Mouse (Mus musculus) heart, postnatal 10 days (tissue): ENCODE data around the gene A730015C16Rik. TPM values are rescaled to one million over a fixed set of nuclear protein-coding genes. Genes with fewer than 3 reads are reported as not detected.

ENCODE experiments used
- DNase-seq, 2 experiments: peaks; one replicate each; pipeline ENCODE4 v3.0.0; 2021
- intact Hi-C: fragments of 180-260 bp; cut with DNase I; formaldehyde crosslinking; loops from one replicate; pipeline ENCODE4 v1.15.1; 2025
- total RNA-seq, 2 experiments: library from RNA; stranded (reverse); gene quantifications; 2 replicates each; pipeline ENCODE4 v1.2.3; 2021

The A730015C16Rik gene
- total RNA-seq, result not detected

GRCm38 (mm10) chr4:108848505-108848848 lies at the start of gene A730015C16Rik:
A730015C16Rik (minus strand) TSS chr4:108848619.
- intact Hi-C loops, result no loop called here
- DNase-seq, result no peak

- no peak for DNase-seq
- intact Hi-C loops, result no loop called here
These were observed 42.5 kb upstream of the A730015C16Rik start for GRCm38 (mm10) chr4:108890876-108891275.

GRCm38 (mm10) chr4:108887456-108887855 lies 39.0 kb upstream of the A730015C16Rik start:
- intact Hi-C loops, result no loop called here

GRCm38 (mm10) chr4:108883815-108884214 lies 35.4 kb upstream of the A730015C16Rik start:
- DNase-seq, result no peak
- intact Hi-C loops, result no loop called here

More at GRCm38 (mm10) chr4:108887456-108887855, 39.0 kb upstream of the A730015C16Rik start:
- no peak for DNase-seq

DNA sequence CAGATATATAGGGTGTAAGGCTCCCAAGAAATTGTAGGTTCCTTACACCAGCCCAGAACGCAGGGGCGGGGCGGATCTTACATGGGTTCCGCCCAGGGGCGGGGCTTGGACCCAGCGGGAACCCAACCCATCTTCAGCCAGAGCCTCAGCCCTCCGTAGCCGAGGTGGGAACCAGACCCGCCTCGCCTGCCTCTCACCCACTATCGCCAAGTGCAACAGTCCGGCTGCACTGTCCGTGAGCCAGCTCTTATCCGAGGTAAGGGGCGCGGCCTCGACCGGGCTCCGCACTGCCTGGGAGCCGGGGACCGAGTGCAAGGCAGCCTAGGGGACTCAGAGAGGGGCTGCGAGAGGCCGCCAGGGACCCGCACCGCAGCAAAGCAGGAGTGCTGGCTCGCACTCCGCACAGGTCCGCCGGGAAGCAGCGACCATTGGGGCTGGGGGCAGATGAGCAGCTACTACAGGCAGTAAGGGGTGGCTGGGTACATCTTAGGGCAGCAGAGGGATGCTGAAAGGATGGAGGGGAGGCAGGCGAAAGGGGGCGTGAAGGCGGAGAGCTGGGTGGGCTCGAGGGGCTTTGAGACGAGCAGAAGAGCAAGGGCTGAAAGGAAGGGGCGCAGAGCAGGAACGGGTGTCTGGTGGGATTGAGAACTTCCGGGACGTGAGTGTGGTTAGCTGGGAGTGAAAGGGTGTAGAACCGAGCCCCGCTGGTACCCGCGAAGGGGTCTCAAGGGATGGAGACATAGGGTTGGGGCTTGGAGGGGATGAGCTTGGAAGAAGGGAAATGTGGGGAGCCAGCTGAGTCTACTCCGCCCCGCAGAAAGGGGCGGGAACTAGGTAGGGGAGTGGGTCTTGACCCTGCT lies 30.8 kb upstream of the A730015C16Rik start, which contains the start of gene Rab3b:
Rab3b (plus strand) TSS at position 101 of the 860 bp plus-strand sequence.
- intact Hi-C loops, result no loop called here
- peak; percentile 29 to 43 for DNase-seq

GRCm38 (mm10) chr4:108877901-108878300 lies 29.5 kb upstream of the A730015C16Rik start:
- intact Hi-C loops, result no loop called here
- DNase-seq, result no peak

DNA sequence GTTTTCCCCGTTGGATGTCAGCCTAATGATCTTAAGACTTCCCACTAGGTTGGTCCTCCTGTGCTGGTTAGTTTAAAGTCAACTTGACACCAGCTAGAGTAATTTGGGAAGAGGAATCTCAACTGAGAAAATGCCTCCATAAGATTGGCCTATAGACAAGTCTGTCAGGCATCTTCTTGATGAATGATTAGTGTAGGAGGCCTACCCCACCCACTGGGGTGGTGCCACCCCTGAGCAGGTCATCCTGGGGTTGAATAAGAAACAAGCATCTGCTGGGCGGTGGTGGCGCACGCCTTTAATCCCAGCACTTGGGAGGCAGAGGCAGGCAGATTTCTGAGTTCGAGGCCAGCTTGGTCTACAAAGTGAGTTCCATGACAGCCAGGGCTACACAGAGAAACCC lies 25.3 kb upstream of the A730015C16Rik start:
- intact Hi-C loops, result loop anchor here (5.0 kb wide), 1 partner anchor 294 kb away; no protein-coding TSS in a partner anchor
- DNase-seq, result no peak

DNA sequence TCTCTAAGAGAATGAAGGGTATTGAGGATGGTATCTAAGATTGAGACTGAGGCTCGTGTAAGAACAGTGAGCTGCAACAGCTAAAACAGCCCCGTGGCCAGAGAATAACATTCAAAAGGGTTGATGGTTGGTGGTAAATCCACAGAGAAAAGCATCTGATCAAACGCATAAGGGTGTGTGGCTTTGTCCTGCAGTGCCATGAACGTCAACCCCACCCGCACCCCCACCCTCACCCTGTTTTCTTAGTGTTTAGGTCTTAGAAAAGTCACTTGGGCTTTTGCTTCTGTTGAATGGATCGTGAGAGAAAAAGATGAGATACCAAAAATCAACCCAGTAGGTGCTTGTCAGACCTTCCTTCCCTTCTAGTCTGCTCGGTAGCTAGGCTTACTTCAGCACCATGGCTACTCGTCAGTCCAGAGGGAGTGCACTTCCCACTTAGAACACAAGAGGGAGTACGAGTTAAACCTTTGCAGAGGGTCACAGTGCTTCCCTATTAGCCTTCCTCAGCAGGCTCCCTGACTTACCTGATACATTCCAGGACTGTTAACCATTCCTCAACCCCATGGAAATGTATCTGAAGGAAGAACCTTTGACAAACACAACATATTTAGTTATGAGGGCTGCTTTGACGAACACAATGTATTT lies 21.4 kb upstream of the A730015C16Rik start:
- intact Hi-C loops, result loop anchor here (1.0 to 10.0 kb wide), 4 partner anchors 68 to 297 kb away; no protein-coding TSS in a partner anchor
- DNase-seq, result peak; percentile 89 to 94

DNA sequence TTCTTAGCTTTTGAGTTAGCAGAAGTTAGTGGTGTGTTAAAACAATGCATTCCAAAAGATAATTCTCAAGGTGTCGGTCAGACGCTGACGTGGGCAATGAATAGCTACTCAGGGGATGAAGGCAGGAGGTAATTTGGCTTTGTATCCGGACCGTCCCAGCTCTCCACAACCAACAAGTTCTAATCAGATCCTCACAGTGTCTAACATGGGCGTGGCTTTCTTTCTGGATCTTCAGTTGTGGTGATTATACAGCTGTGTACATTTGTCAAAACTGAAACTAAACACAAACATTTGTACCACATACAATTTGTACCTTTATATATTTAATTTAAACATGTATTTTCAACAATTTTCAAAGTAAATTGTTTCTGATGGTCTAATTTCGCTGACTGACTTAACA lies 18.4 kb upstream of the A730015C16Rik start:
- intact Hi-C loops, result loop anchor here (5.0 to 10.0 kb wide), 2 partner anchors 65 to 172 kb away; no protein-coding TSS in a partner anchor
- DNase-seq, result no peak

GRCm38 (mm10) chr4:108847715-108848504 lies 509 bp downstream of the A730015C16Rik start, which contains the start of gene Kti12:
Kti12 (plus strand) TSS chr4:108847785.
- peak; percentile 90 for DNase-seq

DNA sequence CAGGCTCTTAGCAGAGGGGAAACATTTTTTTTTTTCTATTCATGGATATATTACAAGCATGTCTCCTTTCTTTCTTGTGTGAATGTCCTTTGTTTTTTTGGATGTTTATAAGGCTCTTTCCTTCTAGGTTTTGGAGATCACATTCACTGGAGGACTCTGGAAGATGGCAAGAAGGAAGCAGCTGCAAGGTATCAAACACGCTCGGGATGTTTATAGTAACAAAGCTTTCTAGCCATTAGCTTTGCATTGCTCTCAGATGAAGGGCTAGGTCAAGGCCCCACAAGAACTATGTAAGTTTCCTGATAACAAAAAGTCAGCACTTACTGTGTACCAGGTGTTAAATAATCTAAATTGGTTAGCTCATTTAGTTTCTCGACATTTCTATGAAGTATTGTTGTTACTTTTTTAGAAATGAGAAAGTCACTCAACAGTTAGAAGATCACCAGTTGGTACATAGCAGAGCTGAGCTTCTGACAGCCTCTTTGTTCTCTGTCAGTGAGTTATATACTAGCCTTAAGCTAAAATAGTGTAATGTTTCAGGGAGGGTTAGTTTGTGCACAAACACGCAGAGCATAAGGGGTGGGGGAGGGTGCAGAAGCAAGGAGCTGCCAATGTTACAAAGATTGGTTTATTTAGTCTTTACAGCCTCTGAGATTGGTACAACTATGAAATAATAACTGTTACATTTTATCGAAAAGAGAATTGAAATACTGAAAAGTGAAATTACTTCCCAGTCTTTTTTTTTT lies 2.4 kb downstream of the A730015C16Rik start:
- intact Hi-C loops, result no loop called here
- DNase-seq, result no peak

More at GRCm38 (mm10) chr4:108847715-108848504, 509 bp downstream of the A730015C16Rik start, which contains the start of gene Kti12:
- intact Hi-C loops, result loop anchor here (1.0 kb wide), 1 partner anchor 13 kb away; no protein-coding TSS in a partner anchor

GRCm38 (mm10) chr4:108843336-108843735 lies 5.1 kb downstream of the A730015C16Rik start:
- DNase-seq, result no peak
- intact Hi-C loops, result no loop called here

- no peak for DNase-seq
- intact Hi-C loops, result no loop called here
These were observed 6.4 kb downstream of the A730015C16Rik start for GRCm38 (mm10) chr4:108841920-108842578.

GRCm38 (mm10) chr4:108838031-108838430 lies 10.4 kb downstream of the A730015C16Rik start:
- intact Hi-C loops, result no loop called here
- peak; percentile 50 to 69 for DNase-seq

GRCm38 (mm10) chr4:108835496-108835895 lies 12.9 kb downstream of the A730015C16Rik start:
- no peak for DNase-seq
- intact Hi-C loops, result loop anchor here (1.0 kb wide), 1 partner anchor 12 kb away; the partner anchor contains the start of gene Kti12

DNA sequence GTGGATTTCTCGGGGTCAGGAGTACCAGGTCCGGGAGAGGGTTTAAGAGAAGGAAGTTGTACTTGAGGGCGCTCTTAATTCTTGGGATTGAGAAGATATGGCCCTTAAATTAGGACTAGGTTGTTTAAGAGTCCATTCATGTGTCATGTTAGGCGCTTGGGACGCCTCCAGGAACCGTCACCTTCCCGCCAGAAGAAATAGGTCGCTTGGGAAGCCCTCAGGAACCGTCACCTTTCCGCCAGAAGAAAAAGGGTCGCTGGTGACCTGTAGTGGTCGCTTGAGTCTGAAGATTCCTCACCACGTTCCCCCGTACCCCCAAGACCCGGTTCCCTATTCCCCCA lies 13.5 kb downstream of the A730015C16Rik start:
- intact Hi-C loops, result loop anchor here (1.0 kb wide), 1 partner anchor 12 kb away; the partner anchor contains the start of gene Kti12
- peak; percentile 51 to 57 for DNase-seq

- intact Hi-C loops, result no loop called here
- peak; percentile 91 to 92 for DNase-seq
These were observed 14.1 kb downstream of the A730015C16Rik start, which contains the start of gene Txndc12 for GRCm38 (mm10) chr4:108834115-108834970. Txndc12 (plus strand) TSS chr4:108834601.

DNA sequence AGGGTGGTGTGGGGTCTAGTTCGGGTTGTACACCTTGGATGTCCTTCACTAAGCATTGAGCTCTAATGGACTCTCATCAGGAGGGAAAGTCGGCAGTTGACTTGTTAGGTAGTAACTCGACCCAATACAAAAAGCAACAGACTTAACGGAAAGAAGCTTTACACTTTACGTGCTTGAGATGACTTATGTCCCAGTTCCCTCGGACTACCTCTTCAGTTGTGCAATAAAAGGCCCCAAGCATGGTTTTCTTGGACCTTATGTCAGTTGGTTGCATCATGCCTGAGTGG lies 14.6 kb downstream of the A730015C16Rik start:
- intact Hi-C loops, result no loop called here
- no peak for DNase-seq
